Mouse (Mus musculus): ENCODE data around the gene Krr1. TPM values are rescaled to one million over a fixed set of nuclear protein-coding genes. Genes with fewer than 3 reads are reported as not detected.
"Not testable (repeated sequence)": the region's sequence is repeated elsewhere in the genome, so short reads cannot be mapped to it uniquely, and the experiment has no call there.

The Krr1 gene
- polyA plus RNA-seq, 1 experiment from 2014 or later = 49.2 TPM

DNA sequence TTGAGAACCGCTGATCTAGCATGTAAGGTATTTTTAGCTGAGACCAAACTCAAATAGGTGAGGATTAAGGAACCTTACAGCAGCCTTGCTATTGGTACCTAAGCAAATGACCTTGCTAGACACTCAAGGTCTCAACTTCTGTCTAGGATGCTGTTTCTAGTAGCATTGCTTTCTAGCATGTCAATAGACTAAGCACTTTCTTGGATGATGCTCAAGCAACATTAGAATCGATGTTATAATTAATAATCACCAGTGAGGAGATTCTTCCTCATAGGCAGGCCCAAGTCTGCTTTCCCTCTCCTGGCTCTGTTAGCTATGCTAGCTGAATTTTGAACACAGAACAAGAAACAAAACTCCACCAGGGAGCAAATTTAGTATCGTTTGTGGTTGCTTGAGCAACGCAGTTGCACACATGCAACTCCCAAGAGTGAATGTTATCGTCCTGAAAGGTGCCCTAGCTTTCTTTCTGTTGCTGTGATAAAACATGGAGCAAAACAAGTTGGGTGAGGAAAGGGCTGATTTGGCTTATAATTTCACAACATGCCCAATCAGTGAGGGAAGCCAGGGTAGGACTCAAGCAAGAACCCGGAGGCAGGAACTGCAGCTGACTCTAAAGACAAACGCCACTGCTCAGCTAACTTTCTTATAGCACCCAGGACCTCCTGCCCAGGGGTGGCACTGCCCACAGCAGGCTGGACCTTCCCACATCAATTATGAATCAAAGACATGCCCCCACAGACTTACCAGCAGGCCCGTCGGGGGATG lies 29.5 kb downstream of the Krr1 start:
- WGBS = 79% methylated on average over 9 of the region's 9 CpGs
- Histone ChIP-seq H3K4me3 (ENCODE audit: low read depth, low read length) (no peak overlapping the region), H3K27me3 (ENCODE audit: control insufficient read depth, insufficient read depth, low read length) (no peaks in the 10 kb centered on the region), H3K9me3 (ENCODE audit: control insufficient read depth, low read depth, low read length) (no peaks in the 10 kb centered on the region), H3K36me3 (ENCODE audit: control insufficient read depth, insufficient read depth, low read length) (no peaks in the 10 kb centered on the region), H3K9ac (replicated peaks; ENCODE audit: low read depth, low read length) (no peak overlapping the region), H3K27ac (ENCODE audit: low read length) (no peak overlapping the region), H3K4me2 (replicated peaks; ENCODE audit: low read depth, low read length) (no peak overlapping the region), H3K4me1 (ENCODE audit: control insufficient read depth, insufficient read depth, low read length) (no peaks in the 10 kb centered on the region)
- no peak for ATAC-seq (ENCODE audit: insufficient number of reproducible peaks, insufficient read depth, low FRiP score, low read depth)

GRCm38 (mm10) chr10:112002544-112003215 lies 30.2 kb downstream of the Krr1 start, which contains the start of gene Glipr1:
Gene Glipr1 (minus strand): TSS chr10:112002631.
- Histone ChIP-seq H3K4me1 (ENCODE audit: control insufficient read depth, insufficient read depth, low read length) (no peaks in the 10 kb centered on the region), H3K4me3 (ENCODE audit: low read depth, low read length) (no peak within 1 kb of the TSS), H3K9ac (replicated peaks; ENCODE audit: low read depth, low read length) (no peak within 1 kb of the TSS), H3K4me2 (replicated peaks; ENCODE audit: low read depth, low read length) (no peak within 1 kb of the TSS), H3K27ac (ENCODE audit: low read length) (no peak within 1 kb of the TSS), H3K27me3 (ENCODE audit: control insufficient read depth, insufficient read depth, low read length) (no peaks in the 10 kb centered on the region), H3K9me3 (ENCODE audit: control insufficient read depth, low read depth, low read length) (no peaks in the 10 kb centered on the region), H3K36me3 (ENCODE audit: control insufficient read depth, insufficient read depth, low read length) (no peaks in the 10 kb centered on the region)
- ATAC-seq (ENCODE audit: insufficient number of reproducible peaks, insufficient read depth, low FRiP score, low read depth) = no peak
- 61% methylated on average over 9 of the region's 9 CpGs for WGBS

- not testable (repeated sequence) for ATAC-seq (ENCODE audit: insufficient number of reproducible peaks, insufficient read depth, low FRiP score, low read depth); H3K4me3 ChIP-seq (ENCODE audit: low read depth, low read length); H3K36me3 ChIP-seq (ENCODE audit: control insufficient read depth, insufficient read depth, low read length); H3K27ac ChIP-seq (ENCODE audit: low read length); H3K27me3 ChIP-seq (ENCODE audit: control insufficient read depth, insufficient read depth, low read length); H3K9ac ChIP-seq (replicated peaks; ENCODE audit: low read depth, low read length); H3K4me2 ChIP-seq (replicated peaks; ENCODE audit: low read depth, low read length); H3K9me3 ChIP-seq (ENCODE audit: control insufficient read depth, low read depth, low read length); H3K4me1 ChIP-seq (ENCODE audit: control insufficient read depth, insufficient read depth, low read length)
- WGBS = 70% methylated on average over 1 of the region's 1 CpGs
Measured at GRCm38 (mm10) chr10:112009511-112009910, 37.0 kb downstream of the Krr1 start.

GRCm38 (mm10) chr10:112023585-112023984 lies 51.1 kb downstream of the Krr1 start:
- Histone ChIP-seq H3K27ac (ENCODE audit: low read length) (no peak overlapping the region), H3K9me3 (ENCODE audit: control insufficient read depth, low read depth, low read length) (no peaks in the 10 kb centered on the region), H3K27me3 (ENCODE audit: control insufficient read depth, insufficient read depth, low read length) (no peaks in the 10 kb centered on the region), H3K4me2 (replicated peaks; ENCODE audit: low read depth, low read length) (no peak overlapping the region), H3K4me1 (ENCODE audit: control insufficient read depth, insufficient read depth, low read length) (no peaks in the 10 kb centered on the region), H3K36me3 (ENCODE audit: control insufficient read depth, insufficient read depth, low read length) (no peaks in the 10 kb centered on the region), H3K9ac (replicated peaks; ENCODE audit: low read depth, low read length) (no peak overlapping the region), H3K4me3 (ENCODE audit: low read depth, low read length) (no peak overlapping the region)
- 74% methylated on average over 2 of the region's 2 CpGs for WGBS
- no peak for ATAC-seq (ENCODE audit: insufficient number of reproducible peaks, insufficient read depth, low FRiP score, low read depth)

DNA sequence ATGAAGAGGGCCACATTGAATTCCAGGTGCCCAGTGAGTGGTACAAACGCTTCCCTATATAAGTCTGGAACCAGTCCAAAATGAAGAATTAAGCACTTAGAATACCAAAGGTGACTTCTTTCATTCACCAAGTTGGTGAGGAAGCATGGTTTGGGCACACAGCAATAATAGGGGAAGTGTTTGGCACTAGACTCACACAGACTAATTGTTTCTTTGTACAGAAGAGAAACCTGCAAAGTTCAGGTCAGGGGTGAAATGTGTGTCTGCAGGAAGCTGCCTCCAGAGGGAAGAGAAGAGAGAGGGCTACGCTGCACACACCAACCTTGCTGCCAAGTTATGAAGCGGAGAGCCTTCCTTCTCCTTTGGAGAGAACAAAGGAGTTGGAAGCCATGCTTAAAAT lies 56.2 kb downstream of the Krr1 start:
- not testable (repeated sequence) for H3K4me1 ChIP-seq (ENCODE audit: control insufficient read depth, insufficient read depth, low read length); H3K27ac ChIP-seq (ENCODE audit: low read length); H3K4me2 ChIP-seq (replicated peaks; ENCODE audit: low read depth, low read length); H3K4me3 ChIP-seq (ENCODE audit: low read depth, low read length); H3K36me3 ChIP-seq (ENCODE audit: control insufficient read depth, insufficient read depth, low read length); H3K27me3 ChIP-seq (ENCODE audit: control insufficient read depth, insufficient read depth, low read length); H3K9ac ChIP-seq (replicated peaks; ENCODE audit: low read depth, low read length); ATAC-seq (ENCODE audit: insufficient number of reproducible peaks, insufficient read depth, low FRiP score, low read depth); H3K9me3 ChIP-seq (ENCODE audit: control insufficient read depth, low read depth, low read length)
- WGBS = 87% methylated on average over 3 of the region's 3 CpGs

Other genes with a start within 250 kb of the Krr1 start
- gene Glipr1, start 30.0 kb downstream of the Krr1 start, polyA plus RNA-seq (2014; fragmentation: Nextera tagmentation; extraction: Ambion mirVana) = 8.2 and 13.6 TPM in 2 replicates
- gene Glipr1l1, start 87.5 kb downstream of the Krr1 start, polyA plus RNA-seq (2014; fragmentation: Nextera tagmentation; extraction: Ambion mirVana) = not detected in 2 replicates
- not detected in 2 replicates for gene Glipr1l2, start 110.7 kb downstream of the Krr1 start, polyA plus RNA-seq (2014; fragmentation: Nextera tagmentation; extraction: Ambion mirVana)
- gene Glipr1l3, start 187.7 kb downstream of the Krr1 start, polyA plus RNA-seq (2014; fragmentation: Nextera tagmentation; extraction: Ambion mirVana) = not detected in 2 replicates
- gene Caps2, start 191.0 kb downstream of the Krr1 start, polyA plus RNA-seq (2014; fragmentation: Nextera tagmentation; extraction: Ambion mirVana) = 0.14 and 0.83 TPM in 2 replicates

All from stomach, embryonic 14.5 days (tissue).